Mouse (Mus musculus) large intestine, adult 2 months (tissue): ENCODE measurements around the gene Ctnna2. TPM values are rescaled to one million over a fixed set of nuclear protein-coding genes. Genes with fewer than 3 reads are reported as not detected.

Experiments used
- DNase-seq: peaks from one replicate; pipeline ENCODE4 v3.0.0-alpha.2; 2012; ENCODE audit warnings: low read depth, low spot score
- WGBS: fragments of 180-500 bp; shearing (Covaris S2); methylation state at CpG from one replicate; pipeline ENCODE4 v1.1.7; 2018; 5-methylcytosine and 5-hydroxymethylcytosine counted together
- polyA plus RNA-seq: library from polyadenylated mRNA; depleted of rRNA; stranded (reverse); fragments of >200 nt; gene quantifications from 2 replicates; pipeline ENCODE4 v1.2.3, GENCODE M21; 2012

The Ctnna2 gene
- polyA plus RNA-seq, 1 experiment, result 0.24 TPM

GRCm38 (mm10) chr6:77604642-77605392 is 374.7 kb downstream of the Ctnna2 start:
- WGBS, result 84% methylated on average over 14 of the region's 14 CpGs
- DNase-seq, result no peak

GRCm38 (mm10) chr6:77603914-77604313 is 375.6 kb downstream of the Ctnna2 start:
- 4% methylated on average over 1 of the region's 1 CpGs for WGBS
- DNase-seq, result no peak

GRCm38 (mm10) chr6:77599244-77599643 is 380.3 kb downstream of the Ctnna2 start:
- no peak for DNase-seq
- 14% methylated on average over 2 of the region's 2 CpGs for WGBS

- no peak for DNase-seq
- WGBS, result 36% methylated on average over 4 of the region's 4 CpGs
Measured at GRCm38 (mm10) chr6:77582568-77582967, 396.9 kb downstream of the Ctnna2 start.

GRCm38 (mm10) chr6:77580926-77581325 is 398.6 kb downstream of the Ctnna2 start:
- no peak for DNase-seq

GRCm38 (mm10) chr6:77578612-77579011 is 400.9 kb downstream of the Ctnna2 start:
- WGBS, result 49% methylated on average over 1 of the region's 1 CpGs
- DNase-seq, result no peak

GRCm38 (mm10) chr6:77577585-77577984 is 401.9 kb downstream of the Ctnna2 start:
- DNase-seq, result no peak
- 57% methylated on average over 3 of the region's 3 CpGs for WGBS

- whole genome bisulfite sequencing, result 38% methylated on average over 3 of the region's 3 CpGs
- DNase-seq, result no peak
Measured at GRCm38 (mm10) chr6:77572614-77573013, 406.9 kb downstream of the Ctnna2 start.

- 95% methylated on average over 3 of the region's 3 CpGs for WGBS
- DNase-seq, result no peak
Measured at GRCm38 (mm10) chr6:77569851-77570250, 409.6 kb downstream of the Ctnna2 start.

GRCm38 (mm10) chr6:77556181-77556580 is 423.3 kb downstream of the Ctnna2 start:
- 25% methylated on average over 1 of the region's 1 CpGs for WGBS
- DNase-seq, result no peak

GRCm38 (mm10) chr6:77537055-77537807 is 442.3 kb downstream of the Ctnna2 start:
- 72% methylated on average over 15 of the region's 15 CpGs for WGBS
- no peak for DNase-seq

GRCm38 (mm10) chr6:77527636-77528035 is 451.9 kb downstream of the Ctnna2 start:
- 67% methylated on average over 2 of the region's 2 CpGs for WGBS
- DNase-seq, result no peak

GRCm38 (mm10) chr6:77521836-77522235 is 457.7 kb downstream of the Ctnna2 start:
- 86% methylated on average over 2 of the region's 2 CpGs for WGBS
- no peak for DNase-seq

- WGBS, result 49% methylated on average over 2 of the region's 2 CpGs
- no peak for DNase-seq
Measured at GRCm38 (mm10) chr6:77516515-77516914, 463.0 kb downstream of the Ctnna2 start.

- DNase-seq, result no peak
- 52% methylated on average over 5 of the region's 5 CpGs for WGBS
Measured at GRCm38 (mm10) chr6:77511805-77512204, 467.7 kb downstream of the Ctnna2 start.

GRCm38 (mm10) chr6:77491721-77492120 is 487.8 kb downstream of the Ctnna2 start:
- no peak for DNase-seq
- WGBS, result 74% methylated on average over 5 of the region's 5 CpGs

- WGBS, result 90% methylated on average over 3 of the region's 3 CpGs
- no peak for DNase-seq
Measured at GRCm38 (mm10) chr6:77486658-77487057, 492.8 kb downstream of the Ctnna2 start.

GRCm38 (mm10) chr6:77482081-77482480 is 497.4 kb downstream of the Ctnna2 start:
- 80% methylated on average over 3 of the region's 3 CpGs for WGBS
- DNase-seq, result no peak

- WGBS, result 15% methylated on average over 1 of the region's 1 CpGs
Measured at GRCm38 (mm10) chr6:77475354-77475753, 504.1 kb downstream of the Ctnna2 start.

GRCm38 (mm10) chr6:77473256-77473655 is 506.2 kb downstream of the Ctnna2 start:
- no peak for DNase-seq
- WGBS, result 85% methylated on average over 7 of the region's 7 CpGs

More at GRCm38 (mm10) chr6:77475354-77475753, 504.1 kb downstream of the Ctnna2 start:
- no peak for DNase-seq

GRCm38 (mm10) chr6:77468058-77468457 is 511.4 kb downstream of the Ctnna2 start:
- DNase-seq, result no peak
- 87% methylated on average over 3 of the region's 3 CpGs for WGBS
